Mouse (Mus musculus) frontal cortex, postnatal 36 days (tissue): ENCODE results near the gene Rasal2.
A peak's percentile ranks its signal among the peaks of the same experiment; 100 is the strongest.

Source experiments
- DNase-seq, 2 experiments: peaks; one replicate each; pipeline ENCODE4 v3.0.0; 2022; ENCODE audit warnings: low spot score in 2 of 2

The Rasal2 gene

GRCm38 (mm10) chr1:157143326-157143932 is 269.0 kb downstream of the Rasal2 start:
- DNase-seq = no peak

- no peak for DNase-seq
Measured at GRCm38 (mm10) chr1:157141014-157141413, 271.4 kb downstream of the Rasal2 start.

GRCm38 (mm10) chr1:157137854-157138241 is 274.5 kb downstream of the Rasal2 start:
- no peak for DNase-seq

GRCm38 (mm10) chr1:157137132-157137853 is 275.1 kb downstream of the Rasal2 start:
- DNase-seq = no peak

GRCm38 (mm10) chr1:157128219-157128618 is 284.2 kb downstream of the Rasal2 start:
- DNase-seq = no peak

- no peak for DNase-seq
Measured at GRCm38 (mm10) chr1:157123836-157124235, 288.6 kb downstream of the Rasal2 start.

- no peak for DNase-seq
Measured at GRCm38 (mm10) chr1:157119168-157119567, 293.2 kb downstream of the Rasal2 start.

GRCm38 (mm10) chr1:157117440-157117839 is 295.0 kb downstream of the Rasal2 start:
- no peak for DNase-seq

- peak; percentile 17 to 21 for DNase-seq
Measured at GRCm38 (mm10) chr1:157114492-157114891, 297.9 kb downstream of the Rasal2 start.

- DNase-seq = no peak
Measured at GRCm38 (mm10) chr1:157110287-157110835, 302.0 kb downstream of the Rasal2 start.

GRCm38 (mm10) chr1:157108580-157108979 is 303.8 kb downstream of the Rasal2 start, which contains the start of gene Tex35:
Gene Tex35, minus strand, starts transcription at chr1:157108680.
- DNase-seq = no peak

- DNase-seq = no peak
Measured at GRCm38 (mm10) chr1:157101122-157101865, 311.1 kb downstream of the Rasal2 start.

GRCm38 (mm10) chr1:157095534-157095933 is 316.9 kb downstream of the Rasal2 start:
- DNase-seq = no peak

GRCm38 (mm10) chr1:157092622-157093021 is 319.8 kb downstream of the Rasal2 start:
- DNase-seq = no peak

GRCm38 (mm10) chr1:157092140-157092539 is 320.3 kb downstream of the Rasal2 start:
- DNase-seq = no peak

GRCm38 (mm10) chr1:157090835-157091234 is 321.6 kb downstream of the Rasal2 start:
- DNase-seq = no peak

GRCm38 (mm10) chr1:157086097-157086994 is 326.0 kb downstream of the Rasal2 start:
- peak; percentile 55 to 57 for DNase-seq
